Mouse (Mus musculus) fat pad, adult 2 months (tissue): ENCODE results near the gene Hyou1.
"Not testable (repeated sequence)": the region's sequence is repeated elsewhere in the genome, so short reads cannot be mapped to it uniquely, and the experiment has no call there.

ENCODE experiments used
- DNase-seq: peaks from one replicate; pipeline ENCODE4 v3.0.0-alpha.2; 2011; ENCODE audit warnings: low read depth, low spot score; ENCODE audit errors: extremely low read depth

Hyou1 gene

GRCm38 (mm10) chr9:44348546-44348945 is 30.7 kb upstream of the Hyou1 start:
- DNase-seq = no peak

DNA sequence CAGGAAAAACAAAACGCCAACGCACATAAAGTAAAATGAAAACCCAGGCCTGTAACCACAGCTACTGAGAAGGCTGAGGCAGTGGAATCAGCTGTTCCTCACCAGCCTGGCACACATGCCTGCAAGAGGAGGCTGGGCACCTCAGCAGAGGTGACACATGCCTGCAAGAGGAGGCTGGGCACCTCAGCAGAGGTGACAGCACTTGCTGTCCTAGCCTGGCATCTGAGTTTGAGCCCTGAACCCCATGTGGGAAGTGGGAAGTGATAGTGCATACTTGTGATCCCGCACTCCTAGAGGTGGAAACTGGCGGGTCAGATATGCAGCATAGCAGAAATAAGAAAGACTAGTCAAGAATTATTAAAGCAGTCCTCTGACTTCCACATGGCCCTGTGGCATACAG is 27.9 kb upstream of the Hyou1 start:
- no peak for DNase-seq

DNA sequence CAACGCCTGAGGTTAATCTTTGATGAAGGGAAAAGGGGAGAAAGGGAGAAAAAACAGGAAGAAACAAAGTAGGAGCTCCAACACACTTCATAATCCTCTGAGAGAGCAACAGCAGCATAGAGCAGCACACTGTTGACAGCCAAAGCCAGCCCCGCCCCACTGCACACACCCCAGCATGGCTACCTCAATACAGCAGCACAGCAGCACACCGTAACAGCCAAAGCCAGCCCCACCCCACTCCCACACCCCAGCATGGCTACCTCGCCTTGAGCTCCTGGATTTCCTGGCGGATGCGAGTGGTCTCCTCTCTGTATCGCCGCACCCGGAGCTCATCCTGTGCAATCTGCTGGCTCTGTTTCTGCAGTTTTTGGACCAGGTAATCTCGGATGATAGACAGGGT is 27.0 kb upstream of the Hyou1 start:
- no peak for DNase-seq

DNA sequence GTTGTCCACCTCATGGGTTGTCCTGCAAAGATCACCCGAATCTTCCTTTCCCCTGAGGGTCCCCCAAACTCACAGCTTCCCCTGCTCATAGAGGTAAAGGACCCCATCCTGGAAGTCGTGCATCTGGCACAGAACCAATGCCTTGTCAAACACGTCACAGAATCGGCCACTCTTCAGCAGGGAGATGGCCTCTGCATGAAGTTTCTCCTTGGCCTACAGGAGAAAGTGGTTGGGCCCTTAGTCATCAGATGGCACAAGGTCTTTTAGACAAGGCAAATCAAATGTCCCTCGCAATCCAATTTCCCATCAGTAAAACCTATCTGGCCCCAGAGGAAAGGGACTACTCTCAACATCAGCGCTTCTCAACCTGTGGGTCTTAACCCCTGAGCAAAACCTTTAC is 26.1 kb upstream of the Hyou1 start:
- no peak for DNase-seq

- no peak for DNase-seq
Measured at GRCm38 (mm10) chr9:44357207-44357606, 22.1 kb upstream of the Hyou1 start.

DNA sequence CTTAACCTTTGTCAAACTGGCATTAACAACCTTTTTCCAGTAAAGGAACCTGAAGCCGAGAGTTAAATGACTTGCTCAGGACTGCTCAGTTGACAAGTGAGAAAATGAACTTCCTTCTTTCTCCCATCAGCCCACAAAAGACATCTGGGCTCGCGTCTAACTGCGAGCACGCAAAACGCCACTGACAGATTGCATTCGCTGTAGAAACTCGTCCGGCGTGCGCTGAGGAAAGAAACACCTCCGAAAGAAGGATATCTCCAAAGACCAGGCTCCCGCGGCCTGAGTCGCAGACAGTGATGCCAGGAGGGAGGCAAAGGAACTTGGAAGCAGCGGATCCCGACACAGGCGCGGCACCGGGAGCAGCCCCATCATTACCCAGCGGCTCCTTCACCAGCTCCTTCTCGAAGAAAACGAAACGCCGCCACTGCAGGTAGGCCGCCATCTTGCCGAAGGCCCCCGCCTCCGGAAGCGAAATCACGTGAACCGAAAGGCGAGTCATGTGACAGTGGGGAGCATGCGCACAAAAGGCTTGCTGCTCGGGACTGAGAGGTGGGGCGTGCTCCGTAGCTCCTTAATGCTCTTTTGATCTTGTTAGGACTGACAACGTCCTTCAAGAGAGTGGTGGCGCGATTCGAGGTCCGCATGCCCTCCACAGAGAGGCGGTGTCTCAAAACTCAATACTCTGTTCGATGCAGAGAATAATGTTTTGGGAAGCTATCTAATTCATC is 17.9 kb upstream of the Hyou1 start, which contains the start of gene Vps11:
Vps11 (minus strand) TSS at position 481 of the 728 bp plus-strand sequence.
- peak; percentile 54 for DNase-seq

GRCm38 (mm10) chr9:44361931-44362330 is 17.4 kb upstream of the Hyou1 start:
- not testable (repeated sequence) for DNase-seq

DNA sequence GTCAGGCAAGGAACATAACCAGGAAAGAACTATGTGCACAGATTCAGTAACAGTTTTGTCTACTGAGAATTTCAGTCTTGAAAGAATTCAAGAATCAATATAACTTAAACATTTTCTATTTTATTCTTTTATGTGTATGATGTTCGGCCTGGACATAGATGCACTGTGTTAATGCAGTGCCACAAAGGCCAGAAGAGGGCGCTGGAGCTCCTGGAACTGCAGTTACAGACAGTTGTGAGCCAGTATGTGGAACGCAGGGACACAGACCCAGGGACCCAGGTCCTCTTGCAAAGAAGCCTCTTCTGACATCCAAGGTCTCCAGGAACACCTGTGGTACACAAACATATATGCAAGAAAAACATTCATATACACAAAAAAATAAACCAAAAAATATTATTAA is 14.8 kb upstream of the Hyou1 start:
- no peak for DNase-seq

DNA sequence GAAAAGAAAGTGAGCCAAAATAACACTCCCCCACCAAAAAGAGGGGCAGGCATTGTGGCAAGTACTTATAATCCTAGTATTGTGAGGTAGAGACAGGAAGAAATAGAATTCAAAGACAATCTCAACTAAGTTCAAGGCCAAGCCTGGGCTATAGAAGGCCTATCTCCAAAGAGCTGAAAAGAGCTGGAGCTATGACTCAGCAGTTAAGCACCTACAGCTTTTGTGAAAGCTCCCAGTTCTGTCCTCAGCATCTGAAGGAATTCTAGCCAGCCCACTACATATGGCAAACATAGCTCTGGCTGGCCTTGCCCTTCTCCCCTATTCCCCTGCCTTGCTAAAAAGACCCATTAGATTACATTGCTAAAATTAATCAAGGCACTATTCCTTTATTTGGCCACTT is 5.9 kb upstream of the Hyou1 start:
- DNase-seq = no peak

DNA sequence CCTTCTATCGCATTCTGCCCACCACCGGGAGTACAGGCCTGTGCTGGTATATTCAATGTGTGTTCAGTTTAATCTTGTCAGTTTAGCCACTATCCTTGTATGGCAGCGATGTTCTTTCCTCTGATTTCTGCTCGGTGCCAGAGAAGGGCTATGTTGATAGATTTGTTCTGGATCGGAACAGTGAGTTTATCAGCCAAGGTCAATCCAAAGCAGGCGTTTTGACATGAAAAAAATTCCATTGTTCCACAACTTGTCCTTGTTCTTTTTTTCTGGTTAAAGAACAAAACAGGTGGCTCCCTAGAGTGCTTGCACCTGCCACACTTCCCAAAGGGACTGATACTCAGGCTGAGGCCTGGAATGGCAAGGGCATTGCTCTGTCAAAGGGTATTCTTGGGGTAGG is 3.1 kb upstream of the Hyou1 start:
- DNase-seq = no peak

DNA sequence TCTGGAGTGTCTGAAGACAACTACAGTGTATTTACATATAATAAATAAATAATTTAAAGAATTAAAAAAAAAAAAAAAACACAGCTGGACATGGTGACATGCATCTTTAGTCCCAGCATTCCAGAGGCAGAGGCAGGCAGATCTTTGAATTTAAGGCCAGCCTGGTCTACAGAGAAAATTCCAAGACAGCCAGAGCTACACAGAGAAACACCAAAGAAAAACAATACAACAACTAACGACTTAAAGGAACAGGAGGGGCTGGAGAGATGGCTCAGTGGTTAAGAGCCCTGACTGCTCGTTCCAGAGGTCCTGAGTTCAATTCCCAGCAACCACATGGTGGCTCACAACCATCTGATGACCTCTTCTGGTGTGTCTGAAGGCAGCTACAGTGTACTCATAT is 2.0 kb upstream of the Hyou1 start:
- not testable (repeated sequence) for DNase-seq

- no peak for DNase-seq
Measured at GRCm38 (mm10) chr9:44378153-44378730, 1.0 kb upstream of the Hyou1 start.

DNA sequence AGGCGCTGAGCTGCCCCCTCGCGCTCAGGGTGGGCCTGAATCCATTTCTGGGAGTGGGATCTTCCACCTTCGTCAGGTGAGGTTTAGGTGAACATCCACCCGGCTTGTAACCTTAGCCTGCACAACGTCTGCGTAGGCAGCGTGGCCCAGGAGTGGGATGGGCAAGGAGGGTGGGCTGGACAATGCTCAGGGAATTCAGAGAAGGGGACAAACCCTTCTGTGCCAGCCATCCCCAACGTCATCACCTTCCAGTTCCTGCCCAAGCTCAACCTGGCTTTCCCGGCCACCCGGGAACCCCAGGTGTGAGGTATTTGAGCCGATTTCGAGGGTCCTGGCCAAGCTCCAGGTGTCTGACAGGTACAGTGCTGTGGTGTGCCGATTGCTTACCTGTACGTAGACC is 572 bp downstream of the Hyou1 start:
- no peak for DNase-seq

- DNase-seq = no peak
Measured at GRCm38 (mm10) chr9:44384596-44384995, 5.3 kb downstream of the Hyou1 start.

DNA sequence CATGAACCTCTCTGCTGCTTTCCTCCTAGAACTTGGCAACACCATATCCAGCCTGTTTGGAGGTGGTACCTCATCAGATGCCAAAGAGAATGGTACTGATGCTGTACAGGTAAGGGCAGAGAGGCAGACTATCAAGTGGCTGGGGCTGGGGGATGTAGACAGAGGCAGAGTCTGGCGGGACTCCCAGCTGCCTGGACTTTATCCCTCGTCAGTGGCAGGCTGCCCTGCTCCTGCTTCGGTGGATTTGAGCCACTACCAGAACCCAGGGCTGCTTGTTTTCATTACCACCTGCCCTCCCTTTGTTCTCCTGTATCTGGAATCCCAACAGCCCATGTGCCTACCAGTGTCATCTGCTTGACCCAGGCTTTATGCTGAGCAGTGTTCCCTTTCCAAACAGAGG is 7.9 kb downstream of the Hyou1 start:
- DNase-seq = no peak

- DNase-seq = no peak
Measured at GRCm38 (mm10) chr9:44389273-44389672, 10.0 kb downstream of the Hyou1 start.

- DNase-seq = no peak
Measured at GRCm38 (mm10) chr9:44391466-44391865, 12.2 kb downstream of the Hyou1 start.

- DNase-seq = peak; percentile 86
Measured at GRCm38 (mm10) chr9:44396684-44397411, 17.6 kb downstream of the Hyou1 start, which contains the start of gene Slc37a4. TSS of gene Slc37a4 (plus strand) at chr9:44396852.

DNA sequence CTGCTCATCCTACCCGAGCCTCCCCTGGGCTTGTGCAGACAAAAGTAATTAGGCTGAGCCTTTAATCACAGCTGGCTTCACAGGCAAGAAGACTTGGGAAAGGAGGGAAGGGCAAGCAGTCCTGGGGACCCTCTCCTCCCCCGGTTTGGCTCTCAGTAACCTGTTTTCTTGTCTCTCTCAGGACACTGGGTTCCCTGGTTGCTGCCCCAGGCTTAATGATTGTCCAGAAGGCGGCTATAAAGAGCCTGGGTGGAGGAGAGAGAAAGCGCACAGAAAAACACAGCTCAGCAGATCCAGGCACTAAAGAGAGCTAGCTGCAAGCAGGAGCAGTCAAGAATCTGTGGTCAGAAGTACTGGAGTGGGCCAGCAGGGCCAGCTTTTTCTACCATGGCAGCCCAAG is 18.8 kb downstream of the Hyou1 start:
- no peak for DNase-seq

- DNase-seq = no peak
Measured at GRCm38 (mm10) chr9:44398551-44398950, 19.3 kb downstream of the Hyou1 start.

- no peak for DNase-seq
Measured at GRCm38 (mm10) chr9:44399114-44399794, 20.0 kb downstream of the Hyou1 start.

GRCm38 (mm10) chr9:44399795-44400114 is 20.5 kb downstream of the Hyou1 start:
- no peak for DNase-seq
